Mouse (Mus musculus) liver, adult 2 months (tissue): ENCODE results near the gene Cntrl.

Source experiments
- CTCF ChIP-seq: fragments of 200-500 bp; IDR thresholded peaks from 2 replicates; pipeline ENCODE4 v1.5.1; 2011; ENCODE audit warnings: low read depth, low read length, control low read depth
- POLR2A ChIP-seq: fragments of 200-500 bp; IDR thresholded peaks from 2 replicates; pipeline ENCODE4 v1.6.1; 2011; ENCODE audit warnings: low read length, control low read depth; ENCODE audit not compliant: insufficient read depth; ENCODE audit errors: extremely low read depth

DNA sequence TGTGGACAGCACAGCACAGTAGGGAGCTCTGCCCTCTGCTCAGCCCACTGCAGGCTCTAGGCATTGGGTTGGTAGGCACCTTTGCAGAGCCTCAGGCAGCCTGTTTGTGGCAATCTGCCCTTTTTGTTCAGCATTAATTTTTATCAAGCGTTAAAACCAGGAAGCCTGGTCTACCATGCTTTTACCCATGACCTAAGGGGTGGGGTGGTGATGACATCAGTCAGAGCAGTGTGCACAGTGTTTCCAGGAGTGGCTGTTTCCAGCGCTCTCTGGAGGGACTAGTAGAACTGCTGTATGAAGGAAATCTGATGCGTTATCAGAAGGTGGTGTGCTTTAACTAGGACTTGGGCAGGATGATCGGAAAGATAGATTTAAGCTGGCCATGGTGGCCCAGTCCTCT, 63.0 kb downstream of the Cntrl start:
- TF ChIP-seq CTCF (no peak), POLR2A (no peak)
